Mouse (Mus musculus) forebrain, postnatal 0 days (tissue): ENCODE measurements around the gene Gm28539. TPM values are rescaled to one million over a fixed set of nuclear protein-coding genes. Genes with fewer than 3 reads are reported as not detected.
"Not testable (repeated sequence)": the region's sequence is repeated elsewhere in the genome, so short reads cannot be mapped to it uniquely, and the experiment has no call there.

ENCODE experiments used
- ATAC-seq: fragments of 200-750 bp; cut with Nextera tagmentation; 2 replicates; pipeline ENCODE4 v1.8.0; 2017; ENCODE audit warnings: mild to moderate bottlenecking, moderate library complexity
- DNase-seq: peaks from one replicate; pipeline ENCODE4 v3.0.0-alpha.2; 2015
- H3K27ac ChIP-seq: fragments of 300-500 bp; sonication (generic); 2 replicates; pipeline ENCODE4 v1.5.1; 2014; ENCODE audit warnings: low read depth, mild to moderate bottlenecking, antibody characterized with exemption, low read length, moderate library complexity, mixed read lengths
- H3K27me3 ChIP-seq: fragments of 300-500 bp; sonication (generic); 2 replicates; pipeline ENCODE4 v1.6.1; 2014; ENCODE audit warnings: mild to moderate bottlenecking, low read length, mixed read lengths; ENCODE audit not compliant: insufficient read depth
- H3K36me3 ChIP-seq: fragments of 300-500 bp; sonication (generic); 2 replicates; pipeline ENCODE4 v1.6.1; 2014; ENCODE audit warnings: mild to moderate bottlenecking, moderate library complexity; ENCODE audit not compliant: insufficient read depth
- H3K4me1 ChIP-seq: fragments of 300-500 bp; sonication (generic); 2 replicates; pipeline ENCODE4 v1.6.1; 2014; ENCODE audit warnings: antibody characterized with exemption; ENCODE audit not compliant: insufficient read depth
- H3K4me2 ChIP-seq: fragments of 300-500 bp; sonication (generic); 2 replicates; pipeline ENCODE4 v1.6.1; 2014; ENCODE audit warnings: low read depth, mild to moderate bottlenecking, moderate library complexity
- H3K4me3 ChIP-seq: fragments of 300-500 bp; sonication (generic); 2 replicates; pipeline ENCODE4 v1.5.1; 2014; ENCODE audit warnings: low read depth, low read length, mixed read lengths
- H3K9ac ChIP-seq: fragments of 300-500 bp; sonication (generic); 2 replicates; pipeline ENCODE4 v1.6.1; 2014; ENCODE audit warnings: mild to moderate bottlenecking
- H3K9me3 ChIP-seq: fragments of 300-500 bp; sonication (generic); 2 replicates; pipeline ENCODE4 v1.6.1; 2016; ENCODE audit warnings: low read length
- CTCF ChIP-seq: sonication (generic); IDR thresholded peaks from 2 replicates; pipeline ENCODE4 v1.5.1; 2016; ENCODE audit warnings: antibody characterized with exemption, control low read depth, low read depth
- WGBS: fragments of 180-500 bp; shearing (Covaris S2); extraction: QIAGEN DNeasy Blood & Tissue Kit; methylation state at CpG from one replicate; pipeline ENCODE4 v1.1.7; 2014; 5-methylcytosine and 5-hydroxymethylcytosine counted together
- polyA plus RNA-seq: library from polyadenylated mRNA; unstranded; fragments of >200 nt; fragmentation: Nextera tagmentation; extraction: Ambion mirVana; gene quantifications from 2 replicates; pipeline ENCODE4 v1.2.1, GENCODE M21; 2015
- total RNA-seq: library from RNA; depleted of rRNA; stranded (reverse); fragments of >200 nt; gene quantifications from 2 replicates; pipeline ENCODE4 v1.2.3, GENCODE M21; 2014; rRNA removed

Gene Gm28539
- total and polyA plus RNA-seq, 2 experiments from 2014 or later: not detected

DNA sequence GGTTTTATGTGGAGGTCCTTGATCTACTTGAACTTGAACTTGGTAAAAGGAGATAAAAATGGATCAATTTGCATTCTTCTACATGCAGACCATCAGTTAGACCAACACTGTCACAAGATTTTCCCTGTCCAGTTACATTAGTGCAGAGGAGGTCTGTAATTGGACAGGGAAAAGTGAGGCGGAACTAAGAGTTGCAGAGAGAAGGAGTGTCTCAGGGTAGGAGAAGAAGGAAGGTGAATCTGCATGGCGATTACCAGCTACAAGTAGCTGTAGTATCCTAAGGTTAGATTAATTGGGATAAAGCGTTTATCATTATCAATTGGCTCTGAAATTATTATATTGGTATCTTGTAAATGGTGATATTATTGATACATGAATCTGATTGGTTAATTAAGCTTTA is 150.0 kb downstream of the Gm28539 start:
- no peak overlapping the region for H3K4me3 ChIP-seq
- H3K27me3 ChIP-seq: no peaks in the 10 kb centered on the region
- TF ChIP-seq CTCF: no peak
- no peak overlapping the region for H3K27ac ChIP-seq
- H3K4me1 ChIP-seq: no peaks in the 10 kb centered on the region
- H3K9me3 ChIP-seq: no peaks in the 10 kb centered on the region
- WGBS: 95% methylated on average over 3 of the region's 3 CpGs
- H3K9ac ChIP-seq: no peak overlapping the region
- H3K4me2 ChIP-seq: no peak overlapping the region
- ATAC-seq (no peak), DNase-seq (no peak)
- no peaks in the 10 kb centered on the region for H3K36me3 ChIP-seq

DNA sequence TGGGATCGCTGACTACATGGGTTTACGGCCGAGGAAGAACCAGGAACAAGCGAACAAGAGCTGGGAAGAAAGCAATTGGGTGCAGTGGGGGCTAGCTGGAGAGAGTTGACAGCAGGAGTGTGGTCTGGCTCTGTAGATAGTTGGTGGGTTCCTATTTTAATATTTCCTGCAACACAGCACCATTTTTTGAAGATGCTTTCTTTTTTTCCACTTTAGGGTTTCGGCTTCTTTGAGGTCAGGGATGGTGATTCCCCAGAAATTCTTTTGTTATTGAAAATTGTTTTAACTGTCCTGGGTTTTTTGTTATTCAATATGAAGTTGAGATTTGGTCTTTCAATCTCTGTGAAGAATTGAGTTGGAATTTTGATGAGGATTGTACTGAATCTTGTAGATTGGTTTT is 150.5 kb downstream of the Gm28539 start:
- Histone ChIP-seq H3K4me3 (no peak overlapping the region), H3K27ac (no peak overlapping the region), H3K9me3 (no peaks in the 10 kb centered on the region), H3K36me3 (no peaks in the 10 kb centered on the region), H3K4me2 (no peak overlapping the region), H3K9ac (no peak overlapping the region), H3K27me3 (no peaks in the 10 kb centered on the region), H3K4me1 (no peaks in the 10 kb centered on the region)
- DNase-seq (no peak), ATAC-seq (no peak)
- WGBS: 96% methylated on average over 5 of the region's 5 CpGs
- no peak for TF ChIP-seq CTCF

DNA sequence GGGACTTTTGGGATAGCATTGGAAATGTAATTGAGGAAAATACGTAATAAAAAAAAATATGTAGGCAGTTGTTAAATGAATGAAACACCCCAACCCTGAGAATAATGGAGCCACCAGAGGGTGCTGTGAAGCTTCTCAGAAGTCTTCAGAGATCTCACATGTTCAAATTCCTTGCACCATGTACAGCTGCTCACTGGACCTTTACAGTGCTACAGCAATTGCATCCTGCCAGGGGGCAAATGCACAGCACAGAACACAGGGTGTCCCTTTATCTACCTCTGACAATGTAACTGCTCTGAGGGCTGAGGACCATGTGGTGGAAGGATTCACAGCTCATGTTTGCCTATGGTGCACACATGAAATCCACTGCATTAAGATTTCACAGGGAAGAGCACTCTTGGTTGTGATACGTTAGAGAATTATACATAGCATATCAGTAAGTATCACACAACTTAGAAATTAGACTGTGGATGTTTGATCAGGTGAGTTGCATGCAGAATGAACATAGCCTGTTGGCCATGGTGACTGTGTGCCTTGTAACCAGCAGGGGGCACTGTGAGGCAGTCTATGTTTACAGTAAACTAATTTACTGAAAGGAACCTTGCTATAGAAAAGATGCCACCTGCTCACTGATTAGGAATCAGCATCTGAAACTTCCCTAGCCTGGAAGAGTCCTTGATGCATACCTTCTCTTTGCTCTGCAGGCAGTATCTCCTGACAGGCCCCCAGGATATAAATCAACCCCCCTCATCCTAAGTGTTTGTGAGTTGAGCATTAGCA is 166.4 kb downstream of the Gm28539 start:
- H3K36me3 ChIP-seq, H3K4me2 ChIP-seq, DNase-seq, H3K4me3 ChIP-seq, ATAC-seq, H3K27ac ChIP-seq, H3K9ac ChIP-seq, H3K27me3 ChIP-seq, H3K9me3 ChIP-seq, H3K4me1 ChIP-seq: not testable (repeated sequence)
- WGBS: 53% methylated on average over 2 of the region's 2 CpGs
- peak; percentile 27; the same call in 1 of the 2 replicates for TF ChIP-seq CTCF

DNA sequence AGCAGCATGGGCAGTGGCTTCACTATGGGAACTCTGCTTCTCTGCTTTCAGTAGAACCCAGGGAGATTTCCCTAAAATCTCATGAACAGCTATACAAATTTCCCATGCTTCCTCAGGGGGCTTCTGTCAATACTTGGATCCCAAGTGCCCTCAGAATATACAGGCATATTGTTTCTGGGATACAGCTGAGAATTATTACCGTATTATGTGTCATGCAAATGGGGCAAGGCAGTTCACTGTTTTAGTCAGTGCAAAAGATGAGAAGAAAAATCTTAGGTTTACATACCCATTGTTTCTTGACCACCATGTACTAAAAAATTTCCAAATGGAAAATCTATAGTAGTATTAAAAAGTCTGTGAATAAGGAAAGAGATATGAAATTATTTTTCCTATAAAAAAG is 167.4 kb downstream of the Gm28539 start:
- Histone ChIP-seq H3K4me2 (no peak overlapping the region), H3K27ac (no peak overlapping the region), H3K4me1 (no peaks in the 10 kb centered on the region), H3K9ac (no peak overlapping the region), H3K27me3 (no peaks in the 10 kb centered on the region), H3K4me3 (no peak overlapping the region), H3K36me3 (no peaks in the 10 kb centered on the region), H3K9me3 (no peaks in the 10 kb centered on the region)
- 91% methylated on average over 1 of the region's 1 CpGs for WGBS
- DNase-seq (no peak), ATAC-seq (no peak)
- TF ChIP-seq CTCF: no peak

DNA sequence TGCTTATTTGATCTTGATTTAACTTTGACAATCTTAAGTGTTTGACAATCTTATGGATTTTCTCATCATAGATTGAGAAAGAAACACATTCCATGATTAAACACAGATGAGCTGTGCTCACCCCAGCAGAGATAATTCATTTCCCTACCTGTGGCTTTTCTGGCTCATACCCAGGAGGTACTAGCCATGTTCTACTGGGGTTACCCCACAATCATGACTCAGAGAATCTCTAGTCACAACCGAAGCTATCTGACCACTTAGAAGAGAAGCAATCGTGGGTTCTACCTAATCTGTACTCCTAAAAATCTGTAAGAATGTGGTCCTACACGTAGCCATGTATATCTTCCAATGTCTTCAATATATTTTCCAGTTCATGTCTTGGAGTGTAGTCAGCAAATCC is 168.9 kb downstream of the Gm28539 start:
- WGBS: 75% methylated on average over 3 of the region's 3 CpGs
- ATAC-seq: no peak
- Histone ChIP-seq H3K9me3 (no peaks in the 10 kb centered on the region), H3K27ac (no peak overlapping the region), H3K9ac (no peak overlapping the region), H3K4me2 (no peak overlapping the region), H3K36me3 (no peaks in the 10 kb centered on the region), H3K4me3 (no peak overlapping the region), H3K27me3 (no peaks in the 10 kb centered on the region), H3K4me1 (no peaks in the 10 kb centered on the region)
- TF ChIP-seq CTCF: no peak
- no peak for DNase-seq

Other genes starting within 250 kb of the Gm28539 start
- gene Tbx1, start 245.9 kb upstream of the Gm28539 start, total RNA-seq: 0.71 and 1.2 TPM in 2 replicates
- gene Tbx1, start 245.9 kb upstream of the Gm28539 start, polyA plus RNA-seq: 0.70 and 0.90 TPM in 2 replicates
- gene Gp1bb, start 214.2 kb upstream of the Gm28539 start, total RNA-seq: 34.1 and 34.2 TPM in 2 replicates
- gene Gp1bb, start 214.2 kb upstream of the Gm28539 start, polyA plus RNA-seq: 9.4 and 11.4 TPM in 2 replicates
- 32.7 and 33.4 TPM in 2 replicates for gene Gm49601, start 210.2 kb upstream of the Gm28539 start, total RNA-seq
- 3.6 and 4.9 TPM in 2 replicates for gene Gm49601, start 210.2 kb upstream of the Gm28539 start, polyA plus RNA-seq
- gene Sept5, start 206.6 kb upstream of the Gm28539 start, total RNA-seq: 372 and 373 TPM in 2 replicates
- 265 and 267 TPM in 2 replicates for gene Sept5, start 206.6 kb upstream of the Gm28539 start, polyA plus RNA-seq
- 153 and 182 TPM in 2 replicates for gene Cldn5, start 59.7 kb upstream of the Gm28539 start, total RNA-seq
- 126 and 137 TPM in 2 replicates for gene Cldn5, start 59.7 kb upstream of the Gm28539 start, polyA plus RNA-seq
- gene Ufd1, start 24.8 kb upstream of the Gm28539 start, total RNA-seq: 70.3 and 73.9 TPM in 2 replicates
- gene Ufd1, start 24.8 kb upstream of the Gm28539 start, polyA plus RNA-seq: 124 and 134 TPM in 2 replicates
- 7.0 and 11.7 TPM in 2 replicates for gene Cdc45, start 24.6 kb upstream of the Gm28539 start, total RNA-seq
- gene Cdc45, start 24.6 kb upstream of the Gm28539 start, polyA plus RNA-seq: 5.5 and 6.4 TPM in 2 replicates
- 21.2 and 25.6 TPM in 2 replicates for gene 2510002D24Rik, start within 50 bp of the Gm28539 start, total RNA-seq
- gene 2510002D24Rik, start within 50 bp of the Gm28539 start, polyA plus RNA-seq: 16.9 and 44.1 TPM in 2 replicates
- gene Mrpl40, start 40.3 kb downstream of the Gm28539 start, total RNA-seq: 35.8 and 42.2 TPM in 2 replicates
- gene Mrpl40, start 40.3 kb downstream of the Gm28539 start, polyA plus RNA-seq: 75.8 and 77.0 TPM in 2 replicates
- 62.9 and 64.1 TPM in 2 replicates for gene Hira, start 40.5 kb downstream of the Gm28539 start, total RNA-seq
- 16.9 and 24.0 TPM in 2 replicates for gene Hira, start 40.5 kb downstream of the Gm28539 start, polyA plus RNA-seq